Mouse (Mus musculus) liver, adult 2 months (tissue): ENCODE measurements around the gene 4931414P19Rik. TPM values are rescaled to one million over a fixed set of nuclear protein-coding genes. Genes with fewer than 3 reads are reported as not detected.

Experiments
- DNase-seq: peaks from one replicate; pipeline ENCODE4 v3.0.0-alpha.2; 2011; ENCODE audit warnings: low read depth, low spot score; ENCODE audit errors: extremely low read depth
- H3K27ac ChIP-seq: fragments of 200-500 bp; replicated peaks from 2 replicates; pipeline ENCODE4 v1.5.1; 2012; ENCODE audit warnings: low read depth, mild to moderate bottlenecking, control low read depth, inconsistent platforms, low read length; ENCODE audit not compliant: insufficient read depth
- H3K27me3 ChIP-seq: fragments of 200-500 bp; 2 replicates; pipeline ENCODE4 v1.6.1; 2012; ENCODE audit warnings: mild to moderate bottlenecking, moderate library complexity, low read length, inconsistent platforms; ENCODE audit not compliant: control insufficient read depth, insufficient read depth
- H3K36me3 ChIP-seq: fragments of 200-500 bp; 2 replicates; pipeline ENCODE4 v1.6.1; 2012; ENCODE audit warnings: low read length, inconsistent platforms; ENCODE audit not compliant: control insufficient read depth, insufficient read depth
- H3K4me1 ChIP-seq: fragments of 200-500 bp; 2 replicates; pipeline ENCODE4 v1.6.1; 2011; ENCODE audit warnings: low read length; ENCODE audit not compliant: control insufficient read depth, insufficient read depth
- H3K4me3 ChIP-seq: fragments of 200-500 bp; 2 replicates; pipeline ENCODE4 v1.5.1; 2011; ENCODE audit warnings: low read depth, mild to moderate bottlenecking, control low read depth, low read length, moderate library complexity; ENCODE audit not compliant: insufficient read depth
- H3K79me2 ChIP-seq: fragments of 200-500 bp; 2 replicates; pipeline ENCODE4 v1.6.1; 2012; ENCODE audit warnings: inconsistent platforms, mild to moderate bottlenecking, low read length, moderate library complexity; ENCODE audit not compliant: control insufficient read depth, insufficient read depth
- H3K9ac ChIP-seq: fragments of 200-500 bp; 2 replicates; pipeline ENCODE4 v1.6.1; 2012; ENCODE audit warnings: low read depth, mild to moderate bottlenecking, control low read depth, inconsistent platforms, low read length
- CTCF ChIP-seq: fragments of 200-500 bp; IDR thresholded peaks from 2 replicates; pipeline ENCODE4 v1.5.1; 2011; ENCODE audit warnings: low read depth, low read length, control low read depth
- POLR2A ChIP-seq: fragments of 200-500 bp; IDR thresholded peaks from 2 replicates; pipeline ENCODE4 v1.6.1; 2011; ENCODE audit warnings: low read length, control low read depth; ENCODE audit not compliant: insufficient read depth; ENCODE audit errors: extremely low read depth
- WGBS: fragments of 180-500 bp; shearing (Covaris S2); methylation state at CpG from one replicate; pipeline ENCODE4 v1.1.7; 2018; 5-methylcytosine and 5-hydroxymethylcytosine counted together
- polyA plus RNA-seq: library from polyadenylated mRNA; depleted of rRNA; stranded (reverse); fragments of >200 nt; gene quantifications from 2 replicates; pipeline ENCODE4 v1.2.3, GENCODE M21; 2012
- total RNA-seq: library from RNA; depleted of rRNA; stranded (reverse); fragments of >200 nt; gene quantifications from 2 replicates; pipeline ENCODE4 v1.2.3, GENCODE M21; 2014

The 4931414P19Rik gene
- total and polyA plus RNA-seq, 2 experiments: 2.6 to 3.0 TPM

DNA sequence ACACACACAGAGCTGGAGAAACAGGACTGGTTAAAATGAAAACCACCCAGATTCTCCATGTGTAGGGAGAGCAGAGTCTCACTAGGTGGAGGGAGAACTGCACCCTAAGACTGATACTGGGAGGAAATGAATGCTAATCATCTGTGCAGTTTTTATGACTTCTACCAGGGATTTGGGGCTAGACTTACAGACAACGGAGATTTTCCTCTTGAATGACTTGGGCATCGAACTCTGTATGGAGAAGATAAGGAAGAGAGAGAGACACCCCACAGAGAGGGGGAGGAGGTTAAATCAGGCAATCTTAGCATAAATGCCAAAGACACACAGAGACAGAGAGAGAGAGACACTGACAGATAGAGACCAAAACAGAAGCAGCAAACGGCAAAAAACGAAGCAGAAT, 42.1 kb upstream of the 4931414P19Rik start:
- no peak for DNase-seq
- TF ChIP-seq POLR2A: no peak
- TF ChIP-seq CTCF: no peak

DNA sequence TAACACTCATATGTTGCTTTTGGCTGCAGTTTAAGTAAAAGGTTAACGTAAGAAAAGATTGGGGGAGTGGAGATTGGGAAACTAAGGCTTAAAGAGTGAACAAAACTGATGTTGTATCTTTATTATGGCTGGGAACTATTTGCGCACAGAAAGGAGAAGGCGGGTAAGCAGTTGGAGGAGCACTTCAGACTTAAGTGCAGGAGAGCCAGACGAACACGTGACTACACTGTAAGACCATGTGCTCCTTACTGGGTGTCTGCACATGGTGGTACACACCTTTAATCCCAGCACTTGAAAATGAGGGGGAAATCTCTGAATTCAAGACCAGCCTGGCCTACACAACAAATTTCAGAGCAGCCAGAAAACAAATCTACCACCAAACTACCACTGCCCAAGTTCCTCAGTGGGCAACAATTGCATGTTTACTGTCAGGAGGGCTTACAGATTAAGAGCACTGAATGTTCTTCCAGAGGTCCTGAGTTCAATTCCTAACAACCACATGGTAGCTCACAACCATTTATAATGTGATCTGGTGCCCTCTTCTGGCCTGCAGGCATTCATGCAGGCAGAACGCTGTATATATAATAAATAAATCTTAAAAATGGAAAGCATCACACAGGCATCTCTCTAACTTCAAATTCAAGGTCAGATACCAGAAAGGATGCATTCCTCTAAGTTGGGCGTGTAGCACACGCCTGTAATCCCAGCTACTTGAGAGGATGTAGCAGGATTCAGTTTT, 41.3 kb upstream of the 4931414P19Rik start:
- peaks cover 69% of the 10 kb centered on the region for H3K36me3 ChIP-seq
- no peaks in the 10 kb centered on the region for H3K27me3 ChIP-seq
- DNase-seq: no peak
- no peaks in the 10 kb centered on the region for H3K4me1 ChIP-seq
- peaks cover 4% of the 10 kb centered on the region; the same call in 1 of the 2 replicates for H3K79me2 ChIP-seq
- H3K27ac ChIP-seq: no peak overlapping the region
- H3K4me3 ChIP-seq: no peak overlapping the region
- no peak overlapping the region for H3K9ac ChIP-seq
- TF ChIP-seq POLR2A (no peak), CTCF (no peak)
- WGBS: 92% methylated on average over 8 of the region's 8 CpGs

More for the DNA sequence above, 42.1 kb upstream of the 4931414P19Rik start:
- Histone ChIP-seq H3K79me2 (peaks cover 4% of the 10 kb centered on the region; the same call in 1 of the 2 replicates), H3K27ac (no peak overlapping the region), H3K27me3 (no peaks in the 10 kb centered on the region), H3K4me3 (no peak overlapping the region), H3K36me3 (peaks cover 69% of the 10 kb centered on the region), H3K9ac (no peak overlapping the region), H3K4me1 (no peaks in the 10 kb centered on the region)
- 79% methylated on average over 4 of the region's 4 CpGs for WGBS

DNA sequence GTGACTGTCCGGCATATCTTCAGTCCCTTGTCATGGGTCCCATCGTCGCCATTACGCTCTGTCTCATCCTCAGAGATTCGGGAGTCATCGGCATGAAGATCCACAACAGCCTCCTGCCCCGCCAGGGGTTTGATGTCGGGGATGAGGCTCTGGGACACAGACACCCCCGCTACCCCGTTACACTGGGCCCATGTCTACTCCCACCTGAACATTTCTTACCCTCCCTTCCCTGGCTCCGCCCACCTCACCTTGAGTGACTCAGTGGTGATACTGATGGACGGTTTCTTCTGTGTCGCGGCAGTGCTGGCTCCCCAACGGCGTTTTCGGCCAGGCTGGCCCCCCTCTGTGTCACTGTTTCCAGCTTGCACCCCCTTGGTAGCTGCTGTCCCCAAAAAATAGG, 40.7 kb upstream of the 4931414P19Rik start:
- no peak for DNase-seq
- H3K9ac ChIP-seq: no peak overlapping the region
- TF ChIP-seq CTCF (no peak), POLR2A (no peak)
- no peak overlapping the region for H3K27ac ChIP-seq
- H3K79me2 ChIP-seq: peaks cover 4% of the 10 kb centered on the region; the same call in 1 of the 2 replicates
- no peak overlapping the region for H3K4me3 ChIP-seq
- 96% methylated on average over 17 of the region's 17 CpGs for WGBS
- H3K4me1 ChIP-seq: no peaks in the 10 kb centered on the region
- H3K27me3 ChIP-seq: no peaks in the 10 kb centered on the region
- H3K36me3 ChIP-seq: peaks cover 66% of the 10 kb centered on the region

DNA sequence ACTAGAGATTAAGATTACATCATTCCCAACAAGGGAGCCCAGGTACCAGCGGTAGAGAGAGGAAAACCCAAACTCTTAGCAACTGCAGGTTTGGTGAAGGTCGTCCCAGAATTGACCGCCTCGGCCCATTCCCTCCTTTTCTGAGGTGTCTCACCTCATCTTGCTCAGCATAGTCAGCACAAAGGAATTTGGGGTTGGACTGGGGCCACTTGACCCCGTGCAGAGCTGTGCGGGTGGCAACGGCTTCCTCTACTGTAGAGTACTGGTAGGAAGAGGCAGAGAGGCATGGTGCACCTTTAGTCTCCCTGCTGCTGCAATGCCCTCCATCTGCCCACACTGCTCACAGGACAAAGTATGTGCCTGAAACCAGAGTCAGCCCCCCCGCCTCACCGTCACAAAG, 38.5 kb upstream of the 4931414P19Rik start:
- Histone ChIP-seq H3K4me1 (no peaks in the 10 kb centered on the region), H3K9ac (no peak overlapping the region), H3K27ac (no peak overlapping the region), H3K36me3 (peaks cover 50% of the 10 kb centered on the region), H3K27me3 (no peaks in the 10 kb centered on the region), H3K4me3 (no peak overlapping the region), H3K79me2 (no peaks in the 10 kb centered on the region)
- TF ChIP-seq CTCF: no peak
- no peak for TF ChIP-seq POLR2A
- no peak for DNase-seq
- 87% methylated on average over 9 of the region's 9 CpGs for WGBS

DNA sequence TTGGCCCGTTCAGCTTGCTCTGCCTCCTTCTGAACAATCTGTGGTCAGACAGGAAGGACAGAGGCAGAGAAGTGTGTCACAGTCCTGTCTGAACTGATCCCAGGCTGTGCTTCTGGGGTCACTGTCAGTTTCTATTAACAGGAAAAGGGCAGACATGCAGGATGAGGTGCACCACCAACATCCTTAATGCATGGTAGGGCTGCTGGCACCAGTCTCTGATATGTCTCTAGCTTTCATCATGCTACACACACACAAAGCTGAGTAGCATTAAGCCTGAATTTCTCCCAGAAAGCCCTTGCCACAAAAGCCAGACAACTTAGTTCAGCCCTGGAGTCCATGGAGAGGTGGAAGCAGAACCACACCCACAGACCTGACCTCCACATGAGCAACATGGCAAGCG, 37.2 kb upstream of the 4931414P19Rik start:
- Histone ChIP-seq H3K79me2 (no peaks in the 10 kb centered on the region), H3K4me3 (no peak overlapping the region), H3K4me1 (no peaks in the 10 kb centered on the region), H3K9ac (no peak overlapping the region), H3K27ac (no peak overlapping the region), H3K36me3 (peaks cover 43% of the 10 kb centered on the region), H3K27me3 (no peaks in the 10 kb centered on the region)
- TF ChIP-seq CTCF (no peak), POLR2A (no peak)
- DNase-seq: no peak
- WGBS: 85% methylated on average over 2 of the region's 2 CpGs

DNA sequence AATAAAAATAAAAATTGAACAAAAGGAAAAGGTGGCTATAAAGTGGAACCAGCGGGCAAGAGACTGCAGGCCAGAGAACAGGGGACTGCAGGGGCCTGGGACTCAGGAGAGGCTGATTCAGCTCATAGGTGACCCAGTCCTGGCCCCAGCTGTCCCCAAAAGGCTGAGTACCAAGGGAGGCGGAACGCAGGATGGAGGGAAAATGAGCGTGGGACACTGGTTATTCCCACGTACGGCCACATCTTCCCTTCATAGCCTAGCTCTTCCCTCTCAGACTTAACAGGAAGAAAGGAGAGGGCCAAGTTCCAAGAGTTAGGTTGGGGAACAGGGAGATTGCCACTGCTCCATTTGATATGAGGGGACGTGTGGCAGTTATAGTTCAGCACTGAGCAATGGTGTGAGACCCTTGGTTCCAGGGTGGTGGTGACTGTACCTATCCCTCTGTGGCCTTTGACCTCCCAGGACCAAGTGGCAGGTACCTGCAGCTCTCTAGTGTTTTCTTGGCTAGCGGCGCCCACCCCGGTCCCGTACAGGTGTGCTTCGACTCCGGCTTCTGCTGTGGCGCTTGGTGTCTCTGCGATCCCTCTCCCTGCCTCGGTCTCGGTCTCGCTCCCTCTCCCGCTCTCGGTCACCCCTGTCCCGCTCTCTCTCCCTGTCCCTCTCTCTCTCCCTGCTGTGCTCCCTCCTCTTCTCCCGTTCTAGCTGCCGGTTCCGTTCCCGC, 36.6 kb upstream of the 4931414P19Rik start:
- Histone ChIP-seq H3K79me2 (no peaks in the 10 kb centered on the region), H3K4me1 (no peaks in the 10 kb centered on the region), H3K9ac (no peak overlapping the region), H3K27ac (no peak overlapping the region), H3K4me3 (no peak overlapping the region), H3K27me3 (no peaks in the 10 kb centered on the region), H3K36me3 (peaks cover 39% of the 10 kb centered on the region)
- no peak for TF ChIP-seq POLR2A
- no peak for TF ChIP-seq CTCF
- 92% methylated on average over 25 of the region's 25 CpGs for WGBS
- DNase-seq: no peak
